Mouse (Mus musculus): ENCODE measurements around the gene Agpat3.

Agpat3 gene

GRCm38 (mm10) chr10:78351887-78352665 is at the start of gene Agpat3:
TSS of gene Agpat3 (minus strand) at chr10:78352489.
- DNase-seq (ENCODE audit: low read depth): no peak

GRCm38 (mm10) chr10:78401127-78401526 is 48.8 kb upstream of the Agpat3 start:
- DNase-seq (ENCODE audit: low read depth): no peak

GRCm38 (mm10) chr10:78399090-78399657 is 46.9 kb upstream of the Agpat3 start:
- DNase-seq (ENCODE audit: low read depth): peak; percentile 43

- no peak for DNase-seq (ENCODE audit: low read depth)
These were observed 44.3 kb upstream of the Agpat3 start for GRCm38 (mm10) chr10:78396625-78396885.

GRCm38 (mm10) chr10:78395819-78396624 is 43.7 kb upstream of the Agpat3 start:
- peak; percentile 87 for DNase-seq (ENCODE audit: low read depth)

GRCm38 (mm10) chr10:78395377-78395776 is 43.1 kb upstream of the Agpat3 start:
- DNase-seq (ENCODE audit: low read depth): no peak

GRCm38 (mm10) chr10:78392072-78392471 is 39.8 kb upstream of the Agpat3 start:
- DNase-seq (ENCODE audit: low read depth): peak; percentile 67

- DNase-seq (ENCODE audit: low read depth): no peak
These were observed 38.7 kb upstream of the Agpat3 start for GRCm38 (mm10) chr10:78390982-78391470.

GRCm38 (mm10) chr10:78388216-78388980 is 36.1 kb upstream of the Agpat3 start:
- DNase-seq (ENCODE audit: low read depth): no peak

GRCm38 (mm10) chr10:78385520-78385919 is 33.2 kb upstream of the Agpat3 start:
- DNase-seq (ENCODE audit: low read depth): no peak

- no peak for DNase-seq (ENCODE audit: low read depth)
These were observed 31.3 kb upstream of the Agpat3 start for GRCm38 (mm10) chr10:78383567-78383966.

GRCm38 (mm10) chr10:78378516-78378915 is 26.2 kb upstream of the Agpat3 start:
- DNase-seq (ENCODE audit: low read depth): no peak

GRCm38 (mm10) chr10:78372681-78373668 is 20.7 kb upstream of the Agpat3 start:
- DNase-seq (ENCODE audit: low read depth): no peak

- DNase-seq (ENCODE audit: low read depth): no peak
These were observed 19.5 kb upstream of the Agpat3 start for GRCm38 (mm10) chr10:78371746-78372145.

- no peak for DNase-seq (ENCODE audit: low read depth)
These were observed 15.3 kb upstream of the Agpat3 start for GRCm38 (mm10) chr10:78367586-78367985.

- peak; percentile 39 for DNase-seq (ENCODE audit: low read depth)
These were observed 14.6 kb upstream of the Agpat3 start for GRCm38 (mm10) chr10:78366851-78367312.

GRCm38 (mm10) chr10:78366195-78366834 is 14.0 kb upstream of the Agpat3 start:
- no peak for DNase-seq (ENCODE audit: low read depth)

GRCm38 (mm10) chr10:78365555-78365954 is 13.3 kb upstream of the Agpat3 start:
- DNase-seq (ENCODE audit: low read depth): no peak

- DNase-seq (ENCODE audit: low read depth): no peak
These were observed 11.8 kb upstream of the Agpat3 start for GRCm38 (mm10) chr10:78364106-78364505.

GRCm38 (mm10) chr10:78363366-78363765 is 11.1 kb upstream of the Agpat3 start:
- DNase-seq (ENCODE audit: low read depth): no peak

Data from c-Kit-positive CD71-negative TER-119-negative erythroid progenitor cells, embryonic 14.5 days (primary cell).